Mouse (Mus musculus) layer of hippocampus, adult 6 months (tissue): ENCODE data around the gene Vmn1r213. TPM values are rescaled to one million over a fixed set of nuclear protein-coding genes. Genes with fewer than 3 reads are reported as not detected.

Source experiments
- long read RNA-seq, 2 experiments: library from polyadenylated mRNA; unstranded; transcript quantifications; one replicate each; pipeline ENCODE4 v2.0.0; 2019 to 2020
- polyA plus RNA-seq: library from polyadenylated mRNA; unstranded; fragments of <200 nt; fragmentation: Nextera tagmentation; gene quantifications from 2 replicates; pipeline ENCODE4 v1.2.3, GENCODE M21; 2021

Gene Vmn1r213
- not detected in 2 replicates for polyA plus RNA-seq
- long read RNA-seq, experiment 1, result 0 reads
- long read RNA-seq, experiment 2, result 0 reads

DNA sequence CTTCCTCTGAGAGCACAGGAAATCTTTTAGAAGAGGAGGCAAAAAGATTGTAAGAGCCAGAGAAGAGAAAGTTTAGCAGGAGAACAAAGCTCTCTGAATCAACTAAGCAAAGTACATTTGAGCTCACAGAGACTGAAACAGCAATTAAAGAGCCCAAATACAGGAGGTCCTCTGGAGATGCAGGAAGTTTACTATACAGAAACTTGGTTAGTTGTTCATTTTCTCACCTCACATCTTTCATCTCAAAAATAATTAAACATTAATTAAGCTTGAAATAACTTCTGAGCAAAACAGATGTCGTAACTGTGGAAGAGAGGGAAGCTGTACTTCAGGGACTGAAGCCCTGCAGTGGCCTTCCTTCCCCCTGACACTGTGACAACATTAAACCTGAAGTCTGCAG, at the start of gene Vmn1r213:
Gene Vmn1r213 (plus strand): TSS at position 301 of the 400 bp plus-strand sequence.

GRCm38 (mm10) chr13:23030118-23030517, 22.7 kb downstream of the Vmn1r213 start, which contains the start of gene Vmn1r214:
TSS of gene Vmn1r214 (plus strand) at chr13:23030418.

Other genes with a start within 250 kb of the Vmn1r213 start
- gene Vmn1r208, start 230.3 kb upstream of the Vmn1r213 start, polyA plus RNA-seq, result not detected in 2 replicates
- not detected in 2 replicates for gene Vmn1r209, start 198.0 kb upstream of the Vmn1r213 start, polyA plus RNA-seq
- gene Vmn1r210, start 176.3 kb upstream of the Vmn1r213 start, polyA plus RNA-seq, result not detected in 2 replicates
- gene Vmn1r211, start 150.1 kb upstream of the Vmn1r213 start, polyA plus RNA-seq, result not detected in 2 replicates
- not detected in 2 replicates for gene Vmn1r212, start 123.5 kb upstream of the Vmn1r213 start, polyA plus RNA-seq
- gene Vmn1r214, start 22.8 kb downstream of the Vmn1r213 start, polyA plus RNA-seq, result not detected in 2 replicates
- not detected in 2 replicates for gene Vmn1r215, start 60.4 kb downstream of the Vmn1r213 start, polyA plus RNA-seq
- gene Vmn1r217, start 110.6 kb downstream of the Vmn1r213 start, polyA plus RNA-seq, result not detected in 2 replicates
- not detected in 2 replicates for gene Vmn1r218, start 125.5 kb downstream of the Vmn1r213 start, polyA plus RNA-seq
- not detected in 2 replicates for gene Vmn1r219, start 151.7 kb downstream of the Vmn1r213 start, polyA plus RNA-seq
- gene Vmn1r220, start 180.3 kb downstream of the Vmn1r213 start, polyA plus RNA-seq, result not detected in 2 replicates
- gene Vmn1r221, start 206.5 kb downstream of the Vmn1r213 start, polyA plus RNA-seq, result not detected in 2 replicates
- not detected in 2 replicates for gene Vmn1r222, start 228.3 kb downstream of the Vmn1r213 start, polyA plus RNA-seq
- not detected in 2 replicates for gene Vmn1r223, start 239.5 kb downstream of the Vmn1r213 start, polyA plus RNA-seq